Mouse (Mus musculus) CH12.LX (cell line): Measurements from ENCODE around the gene Micu2.
"Not testable (repeated sequence)": the region's sequence is repeated elsewhere in the genome, so short reads cannot be mapped to it uniquely, and the experiment has no call there.

Experiments
- CTCF ChIP-seq, 2 experiments: IDR thresholded peaks in 1 of 2; conservative IDR thresholded peaks in 1 of 2; 2 replicates each; pipeline ENCODE4 v1.5.1; 2011 to 2012; ENCODE audit warnings: low read depth in 2 of 2, low read length in 2 of 2, improper control_type of control experiment in 1 of 2, inconsistent platforms in 1 of 2, mild to moderate bottlenecking in 1 of 2, moderate library complexity in 1 of 2
- GABPA ChIP-seq: IDR thresholded peaks from 2 replicates; pipeline ENCODE4 v1.6.1; 2012; ENCODE audit warnings: low read depth, low read length, improper control_type of control experiment, inconsistent platforms; ENCODE audit not compliant: insufficient replicate concordance
- USF2 ChIP-seq: conservative IDR thresholded peaks from 2 replicates; pipeline ENCODE4 v1.6.1; 2011; ENCODE audit warnings: low read depth, low read length, improper control_type of control experiment

DNA sequence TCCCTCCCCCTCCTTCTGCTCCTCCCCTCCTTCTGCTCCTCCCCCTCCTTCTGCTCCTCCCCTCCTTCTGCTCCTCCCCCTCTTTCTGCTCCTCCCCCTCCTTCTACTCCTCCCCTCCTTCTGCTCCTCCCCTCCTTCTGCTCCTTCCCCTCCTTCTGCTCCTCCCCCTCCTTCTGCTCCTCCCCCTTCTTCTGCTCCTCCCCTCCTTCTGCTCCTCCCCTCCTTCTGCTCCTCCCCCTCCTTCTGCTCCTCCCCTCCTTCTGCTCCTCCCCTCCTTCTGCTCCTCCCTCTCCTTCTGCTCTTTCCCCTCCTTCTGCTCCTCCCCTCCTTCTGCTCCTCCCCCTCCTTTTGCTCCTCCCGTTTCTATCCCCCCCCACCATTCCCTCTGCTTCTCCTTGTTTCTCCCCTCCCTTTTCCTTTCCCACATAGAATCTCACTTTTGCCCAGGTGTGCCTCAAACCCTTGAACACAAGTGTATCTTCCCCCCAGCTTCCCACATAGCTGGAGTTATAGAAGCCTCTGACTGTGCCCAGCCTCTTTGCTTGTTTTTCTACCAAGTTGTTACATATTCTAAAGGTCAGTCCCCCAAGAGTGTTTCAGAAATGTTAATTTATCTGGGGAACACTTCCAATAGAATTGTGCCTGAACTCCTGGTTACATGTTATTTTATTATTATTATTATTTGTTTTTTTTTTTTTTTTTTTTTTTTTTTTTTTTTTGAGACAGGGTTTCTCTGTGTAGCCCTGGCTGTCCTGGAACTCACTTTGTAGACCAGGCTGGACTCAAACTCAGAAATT is 86.7 kb downstream of the Micu2 start:
- TF ChIP-seq GABPA; CTCF (conservative IDR thresholded peaks at IDR 0.05 in 1 of 2, IDR thresholded peaks at IDR 0.05 in 1 of 2; ENCODE audit: low read depth in 2 of 2, low read length in 2 of 2); USF2: not testable (repeated sequence)
